Mouse (Mus musculus) embryonic fibroblast, embryonic 13.5 days (primary cell): Measurements from ENCODE around the gene Olfr572.

Source experiments
- CTCF ChIP-seq: IDR thresholded peaks from 2 replicates; pipeline ENCODE4 v1.5.1; 2011; ENCODE audit warnings: mild to moderate bottlenecking, control low read depth, low read length, moderate library complexity, borderline replicate concordance; ENCODE audit not compliant: insufficient read depth
- POLR2A ChIP-seq: IDR thresholded peaks from 2 replicates; pipeline ENCODE4 v1.6.1; 2011; ENCODE audit warnings: low read depth, mild to moderate bottlenecking, control low read depth, low read length, moderate library complexity

- TF ChIP-seq CTCF (no peak), POLR2A (no peak)
These were observed at the start of gene Olfr572 for GRCm38 (mm10) chr7:102924109-102924508.
